Mouse (Mus musculus): ENCODE results near the gene Efr3b.

DNA sequence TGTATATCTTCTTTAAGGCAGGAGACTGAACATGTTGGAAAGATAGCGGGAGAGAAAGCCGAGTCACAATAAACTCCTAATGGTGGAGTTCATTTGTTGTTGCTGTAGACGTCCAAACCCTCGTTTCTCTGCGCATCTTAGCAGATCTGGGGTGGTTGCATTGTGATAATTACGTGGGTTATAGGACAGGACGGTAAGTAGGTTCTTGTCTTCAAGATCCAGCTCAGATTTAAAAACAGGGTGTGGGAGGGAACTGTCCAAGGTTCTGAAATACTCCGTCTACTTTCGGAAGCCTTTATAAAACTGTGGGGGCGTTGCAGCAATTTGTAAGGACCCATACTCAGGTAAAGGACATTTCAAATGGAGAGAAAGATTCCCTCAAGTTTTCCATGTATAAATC, 83.3 kb downstream of the Efr3b start:
- TF ChIP-seq CTCF (IDR thresholded peaks at IDR 0.05; ENCODE audit: extremely low read depth, insufficient read depth, low read length) (no peak), POLR2A (IDR thresholded peaks at IDR 0.05; ENCODE audit: extremely low read depth, insufficient read depth, low read length) (no peak)
